Mouse (Mus musculus) spleen, adult 18-20 months (tissue): Measurements from ENCODE around the gene Sec22c.

Experiments used
- DNase-seq, 2 experiments: peaks; one replicate each; pipeline ENCODE4 v3.0.0; 2022; ENCODE audit warnings: mixed read lengths in 2 of 2

The Sec22c gene

DNA sequence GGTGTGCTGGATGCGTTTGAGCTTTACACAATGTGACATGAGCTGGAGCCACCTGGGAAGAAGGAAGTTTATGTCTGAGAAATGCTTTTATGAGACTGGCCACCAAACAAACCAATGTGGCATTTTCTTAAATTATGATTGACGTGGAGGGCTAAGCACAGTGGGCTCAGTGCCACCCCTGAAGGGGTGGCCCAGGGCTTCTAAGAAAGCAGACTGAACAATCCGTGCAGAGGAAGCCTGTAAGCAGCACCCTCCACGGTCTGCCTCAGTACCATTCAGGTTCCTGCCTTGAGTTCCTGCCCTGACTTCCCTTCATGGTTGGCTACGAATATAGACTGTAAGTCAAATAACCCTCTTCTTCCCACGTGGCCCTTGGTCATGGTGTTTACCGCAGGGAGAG, 14.6 kb downstream of the Sec22c start:
- DNase-seq, result no peak

DNA sequence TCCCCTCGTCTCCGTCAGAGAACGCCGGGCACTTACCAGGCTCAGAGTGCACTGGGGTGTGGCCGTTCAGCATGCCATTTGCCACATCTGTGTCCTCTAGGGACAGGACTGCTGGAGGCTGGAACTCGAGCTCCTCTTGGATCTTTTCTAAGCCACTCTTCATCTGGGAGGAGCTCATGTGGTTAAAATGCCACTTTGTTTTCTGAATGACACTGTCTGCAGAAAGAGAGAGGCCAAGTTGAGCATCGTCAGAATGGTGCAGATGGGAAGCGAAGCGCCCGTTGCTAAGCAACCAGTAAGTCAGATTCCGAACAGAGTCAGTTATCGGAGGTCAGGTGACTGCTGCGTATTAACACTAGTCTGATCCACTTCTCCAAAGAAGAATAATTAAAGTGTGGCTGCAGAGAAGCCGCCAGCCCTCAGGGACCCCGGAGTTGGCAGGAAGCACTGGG, 15.1 kb downstream of the Sec22c start:
- no peak for DNase-seq

DNA sequence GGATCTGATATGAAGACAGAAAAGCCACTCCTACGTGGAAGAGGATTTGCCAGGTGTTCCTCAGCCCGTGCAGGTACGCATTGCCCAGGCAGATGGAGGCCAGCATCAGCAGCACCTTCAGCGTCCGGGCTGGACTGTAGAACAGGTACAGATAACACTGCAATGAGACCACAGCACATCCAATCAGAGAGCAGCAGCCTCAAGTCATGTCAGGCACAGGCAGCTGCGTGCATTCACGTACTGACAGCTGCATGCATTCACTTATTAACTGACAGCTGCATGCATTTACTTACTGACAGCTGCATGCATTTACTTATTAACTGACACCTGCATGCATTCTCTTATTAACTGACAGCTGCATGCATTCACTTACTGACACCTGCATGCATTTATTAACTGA, 20.6 kb downstream of the Sec22c start:
- no peak for DNase-seq

DNA sequence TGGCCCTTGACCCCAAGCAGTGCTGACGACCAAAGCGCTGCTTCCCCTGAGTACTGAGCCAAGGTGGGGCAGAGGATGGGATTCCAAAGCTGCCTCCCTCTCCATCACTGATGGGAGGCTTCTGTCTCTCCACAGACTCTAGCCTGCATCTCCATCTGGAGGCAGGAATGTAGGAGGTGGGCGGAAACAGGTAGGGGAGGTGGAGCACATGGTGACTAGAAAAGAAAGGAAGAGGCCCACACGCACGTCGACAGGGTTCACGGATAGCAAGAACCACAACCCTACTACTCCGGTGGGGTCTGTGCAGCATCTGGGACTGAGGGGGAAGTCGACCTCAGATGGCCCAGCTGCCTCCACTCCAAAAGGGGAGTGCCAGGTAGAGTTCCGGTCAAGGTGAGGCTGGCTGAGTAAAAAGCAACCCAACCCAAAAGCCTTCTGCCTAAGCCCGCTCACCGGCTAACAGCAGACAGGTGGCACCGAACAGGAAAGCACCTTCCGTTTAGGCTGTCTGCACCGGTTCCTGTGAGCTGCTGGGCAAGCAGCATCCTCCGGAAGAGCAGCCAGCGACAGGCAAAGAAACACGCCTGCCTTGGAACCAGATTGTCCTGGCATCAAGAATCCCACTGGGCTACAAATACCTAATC, 23.1 kb downstream of the Sec22c start:
- DNase-seq, result peak in 1 of 2 experiments; percentile 19

DNA sequence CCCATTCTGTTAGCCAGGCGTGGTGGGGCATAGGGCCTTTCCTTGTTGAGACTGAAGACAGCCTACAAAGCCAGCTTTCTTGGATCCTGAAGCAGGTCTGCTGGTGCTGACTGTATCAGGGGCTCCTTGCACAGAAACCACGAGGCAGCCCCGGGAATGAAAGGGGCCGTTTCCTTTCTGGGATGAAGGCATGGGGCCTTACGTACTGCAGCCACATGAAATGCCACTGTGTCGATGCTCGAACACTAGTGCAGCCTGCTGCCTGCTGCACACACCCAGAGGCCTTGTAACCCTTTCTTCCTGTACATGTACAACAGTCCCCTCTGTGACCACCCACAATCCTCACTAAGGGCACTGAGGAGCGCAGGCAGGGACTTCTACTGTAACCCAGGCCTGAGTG, 24.1 kb downstream of the Sec22c start:
- no peak for DNase-seq

DNA sequence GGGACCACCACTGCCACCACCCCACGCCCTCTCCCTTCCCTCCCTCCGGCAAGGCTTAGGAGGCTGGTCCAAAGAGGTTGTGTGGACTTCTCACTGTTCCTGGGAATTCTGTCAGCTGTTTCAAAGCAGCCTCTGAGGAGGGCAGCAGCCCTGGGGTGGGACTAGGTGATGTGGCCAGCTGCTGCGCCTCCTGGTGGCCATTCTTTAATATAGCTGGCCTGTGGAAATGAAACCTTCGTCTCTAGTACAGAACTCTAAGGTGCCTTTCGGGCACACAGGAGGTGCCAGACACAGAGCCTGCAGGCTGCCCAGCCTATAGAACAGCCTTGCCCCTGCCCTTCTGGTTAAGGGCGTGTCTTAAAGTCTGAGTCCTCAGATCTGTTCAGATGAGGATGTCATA, 25.7 kb downstream of the Sec22c start:
- peak in 1 of 2 experiments; percentile 52 for DNase-seq

DNA sequence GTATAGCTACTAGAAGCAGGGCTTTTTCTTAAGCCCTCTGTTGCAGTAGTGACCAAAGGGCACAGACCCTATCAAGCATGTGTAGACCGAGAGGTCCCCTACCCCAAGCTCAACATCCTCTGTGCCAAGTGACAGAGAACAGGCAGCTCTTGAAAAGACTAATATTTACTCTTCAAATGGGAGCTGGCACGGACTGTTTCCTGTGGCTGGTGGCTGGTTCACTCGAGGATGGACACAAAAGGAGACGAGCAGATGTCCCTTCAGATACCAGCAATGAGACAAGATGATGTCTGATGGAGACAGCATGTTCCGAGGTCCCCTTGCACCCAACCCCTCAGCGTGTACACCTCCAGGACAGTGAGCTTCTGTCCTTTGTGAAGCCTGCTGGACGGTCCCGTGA, 27.8 kb downstream of the Sec22c start:
- DNase-seq, result no peak

DNA sequence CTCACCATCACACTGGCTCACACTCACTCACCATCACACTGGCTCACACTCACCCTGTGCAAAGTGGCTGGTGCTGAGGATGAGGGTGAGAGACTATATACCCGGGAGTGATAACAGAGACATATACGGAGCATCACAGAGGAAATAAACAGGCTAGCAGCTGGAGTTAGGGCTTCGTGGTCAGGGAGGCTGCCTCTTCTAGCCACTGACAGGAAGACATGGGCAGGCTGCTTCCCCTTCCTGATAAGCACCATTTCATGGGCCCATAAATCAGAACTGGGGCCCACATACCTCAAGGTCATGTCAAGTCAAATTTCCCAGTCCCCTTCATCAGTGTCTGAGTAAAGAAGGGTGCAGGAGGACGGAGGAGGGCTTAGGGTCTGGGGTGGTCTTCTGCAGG, 28.2 kb downstream of the Sec22c start:
- peak in 1 of 2 experiments; percentile 17 for DNase-seq

DNA sequence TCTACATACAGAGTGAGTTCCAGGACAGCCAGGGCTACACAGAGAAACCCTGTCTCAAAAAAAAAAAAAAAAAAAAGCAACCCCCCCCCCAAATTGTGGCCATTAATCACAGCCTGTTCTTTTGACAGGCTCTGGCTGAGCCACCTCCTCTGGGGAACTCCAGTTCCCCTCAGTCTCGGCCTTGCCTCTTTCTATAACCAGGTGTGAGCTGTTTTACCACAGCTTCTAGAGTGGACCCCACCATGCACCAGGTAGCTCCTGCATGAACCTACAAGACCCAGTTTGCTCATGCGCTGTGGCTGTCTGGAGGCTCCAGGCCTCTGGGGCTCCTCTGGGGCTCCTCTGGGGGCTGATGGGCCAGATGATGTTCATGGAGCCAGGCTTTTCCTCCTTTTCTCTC, 29.7 kb downstream of the Sec22c start:
- no peak for DNase-seq

DNA sequence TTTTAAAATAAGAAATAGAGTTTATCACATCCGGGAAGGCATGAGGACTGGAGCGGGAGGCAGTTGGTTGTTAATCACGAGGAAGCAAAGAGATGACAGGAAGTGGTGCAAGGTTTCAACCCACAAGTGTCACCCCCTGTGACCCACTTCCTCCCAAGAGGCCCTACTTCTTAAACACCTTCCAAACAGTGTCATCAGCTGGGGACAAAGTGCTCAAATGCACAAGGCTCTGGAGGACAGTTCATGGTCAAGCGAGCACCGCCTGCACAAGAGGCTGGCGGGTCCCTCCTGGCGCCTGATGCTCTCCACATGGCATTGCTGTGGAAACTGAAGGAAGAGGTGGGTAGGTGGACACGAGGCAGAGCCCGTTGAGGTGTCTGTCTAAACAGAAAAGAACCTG, 30.3 kb downstream of the Sec22c start:
- peak; percentile 48 to 65 for DNase-seq

DNA sequence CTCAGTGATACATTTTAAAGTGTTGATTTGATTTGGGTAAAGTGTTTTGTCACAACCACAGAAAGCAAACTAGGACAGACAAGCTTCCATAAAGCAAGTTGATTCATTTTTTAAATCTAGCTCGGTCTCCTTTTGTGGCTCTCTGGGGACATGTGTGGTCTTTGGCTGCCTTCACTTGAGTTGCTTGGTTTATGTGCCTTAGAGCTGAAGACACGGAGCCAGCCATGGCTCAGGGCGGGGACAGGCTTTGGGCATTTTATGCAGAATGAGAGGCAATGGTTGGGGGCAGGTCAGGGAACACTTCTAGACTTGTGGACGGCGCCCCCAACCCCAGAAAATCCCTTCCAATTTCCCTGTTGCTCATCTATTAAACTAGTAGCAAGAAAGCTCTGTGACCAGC, 31.6 kb downstream of the Sec22c start:
- DNase-seq, result no peak

DNA sequence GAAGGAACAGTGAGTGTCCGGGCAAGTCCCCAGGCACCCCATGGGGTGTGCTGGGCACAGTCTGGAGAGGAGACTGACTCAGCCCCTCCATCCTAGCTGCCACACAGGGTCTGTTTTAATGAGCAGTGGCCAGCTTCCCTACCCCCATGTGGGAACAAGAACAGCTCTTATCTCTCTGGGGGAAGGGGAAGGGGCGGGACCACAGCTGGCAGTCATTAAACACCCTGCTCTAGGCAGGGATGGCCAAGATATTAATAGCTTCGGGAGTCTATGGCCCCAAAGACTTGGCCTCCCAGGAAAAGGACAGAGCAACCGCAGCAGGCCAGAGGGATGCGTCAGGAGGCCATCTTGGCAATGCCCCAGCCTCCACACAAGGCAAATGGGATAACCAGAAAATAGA, 33.0 kb downstream of the Sec22c start:
- DNase-seq, result no peak

DNA sequence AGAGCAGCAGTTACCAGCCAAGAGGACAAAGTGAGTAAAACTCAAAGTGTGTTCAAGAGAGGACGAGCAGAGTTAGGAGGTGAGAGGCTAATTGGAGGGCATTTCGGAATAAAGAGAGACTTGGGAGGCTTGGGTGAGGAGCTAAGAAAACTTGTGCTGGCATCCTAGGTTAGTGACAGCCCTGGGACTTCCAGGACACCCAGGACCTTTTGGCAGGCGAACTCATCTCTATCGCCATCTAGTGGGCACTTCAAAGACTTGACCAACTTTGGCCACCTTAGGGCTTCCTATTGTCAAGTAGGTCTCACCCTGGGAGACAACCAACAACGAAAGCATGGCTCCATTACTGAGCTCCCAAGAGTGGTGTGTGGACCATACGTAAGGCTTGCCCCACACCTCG, 34.0 kb downstream of the Sec22c start:
- peak in 1 of 2 experiments; percentile 37 for DNase-seq

DNA sequence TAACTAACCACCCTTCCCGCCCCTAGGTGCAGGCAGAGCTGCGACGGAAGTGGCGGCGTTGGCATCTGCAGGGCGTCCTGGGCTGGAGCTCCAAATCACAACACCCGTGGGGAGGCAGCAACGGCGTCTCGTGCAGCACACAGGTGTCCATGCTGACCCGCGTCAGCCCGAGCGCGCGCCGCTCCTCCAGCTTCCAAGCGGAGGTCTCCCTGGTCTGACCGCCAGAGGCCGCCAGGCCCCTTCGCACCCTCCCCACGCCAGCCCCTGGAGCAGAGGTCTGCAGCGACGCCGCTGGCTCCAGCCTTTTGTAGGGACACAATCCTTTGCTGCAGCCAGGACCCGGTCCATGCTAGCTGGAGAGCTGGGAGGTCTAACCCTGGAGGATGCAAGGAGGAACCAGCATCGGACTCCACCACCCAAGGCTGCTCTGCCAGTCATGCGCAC, 35.9 kb downstream of the Sec22c start:
- peak; percentile 44 to 68 for DNase-seq

DNA sequence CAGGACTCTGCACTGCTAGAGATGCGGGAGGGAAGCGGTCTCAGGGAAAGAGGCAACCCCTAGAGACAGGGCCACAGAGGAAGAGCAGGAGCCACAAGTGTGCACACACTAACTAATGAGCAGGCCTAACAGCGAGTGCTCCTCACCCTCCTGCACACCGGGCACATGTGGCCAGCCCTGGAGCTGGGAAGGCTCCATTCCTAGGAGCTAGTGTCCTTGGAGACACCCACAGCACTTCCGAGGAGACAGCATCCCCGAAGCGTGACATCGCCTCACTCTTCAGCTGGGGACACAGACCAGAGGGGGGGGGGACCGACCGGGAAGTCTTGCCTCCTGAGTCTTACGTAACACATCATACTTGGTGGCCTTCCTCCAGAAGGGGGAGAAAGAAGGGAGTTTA, 37.5 kb downstream of the Sec22c start:
- DNase-seq, result no peak

DNA sequence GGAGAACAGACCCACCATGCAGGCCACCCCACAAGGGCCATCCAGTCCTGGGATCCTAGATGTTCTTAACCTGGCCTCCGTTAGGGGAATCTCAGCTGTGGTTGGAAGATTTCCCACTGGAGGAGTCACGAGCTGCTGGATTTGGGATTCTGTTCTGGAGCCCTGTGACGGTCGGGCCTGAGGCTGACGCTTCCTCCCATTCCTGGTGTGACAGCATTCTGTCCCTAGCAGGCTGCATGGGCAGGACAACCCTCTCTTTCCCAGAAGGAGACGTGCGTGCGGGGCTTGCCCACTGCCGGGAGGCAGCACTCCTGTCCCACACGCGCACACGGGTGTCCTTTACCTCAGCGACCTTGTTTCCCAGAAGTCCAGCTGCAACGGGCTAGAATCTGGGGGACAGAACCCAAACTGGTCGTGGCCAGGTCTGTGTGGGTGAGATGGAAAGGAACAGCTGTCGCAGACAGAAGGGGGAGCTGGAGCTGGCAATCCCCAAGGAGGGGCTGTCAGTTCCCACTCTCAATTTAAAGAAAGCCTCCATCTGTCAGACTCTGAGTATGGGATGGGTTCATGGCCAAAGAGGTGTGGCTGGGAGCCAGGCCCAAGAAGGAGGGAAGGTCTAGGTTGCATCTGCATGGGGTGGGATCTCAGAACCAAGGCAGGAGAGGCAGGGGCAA, 38.2 kb downstream of the Sec22c start:
- DNase-seq, result no peak

DNA sequence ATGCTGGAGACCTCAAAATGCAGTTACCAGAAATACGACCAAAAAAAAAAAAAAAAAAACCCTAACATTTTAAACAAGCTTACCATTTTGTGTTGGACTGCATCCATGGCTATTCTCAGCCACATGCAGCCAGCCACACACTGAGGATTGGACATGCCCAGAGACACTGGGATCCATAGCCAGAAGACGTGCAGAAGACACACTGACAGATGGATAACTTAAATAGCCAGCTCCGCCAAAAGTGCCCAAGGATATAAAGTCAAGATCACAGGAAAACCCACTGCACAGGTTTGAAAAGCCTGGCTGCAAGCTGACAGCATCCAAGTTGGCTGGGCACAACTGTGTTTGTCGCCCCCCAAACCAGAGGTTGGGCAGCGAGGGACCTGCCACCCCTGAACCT, 41.2 kb downstream of the Sec22c start:
- DNase-seq, result no peak

DNA sequence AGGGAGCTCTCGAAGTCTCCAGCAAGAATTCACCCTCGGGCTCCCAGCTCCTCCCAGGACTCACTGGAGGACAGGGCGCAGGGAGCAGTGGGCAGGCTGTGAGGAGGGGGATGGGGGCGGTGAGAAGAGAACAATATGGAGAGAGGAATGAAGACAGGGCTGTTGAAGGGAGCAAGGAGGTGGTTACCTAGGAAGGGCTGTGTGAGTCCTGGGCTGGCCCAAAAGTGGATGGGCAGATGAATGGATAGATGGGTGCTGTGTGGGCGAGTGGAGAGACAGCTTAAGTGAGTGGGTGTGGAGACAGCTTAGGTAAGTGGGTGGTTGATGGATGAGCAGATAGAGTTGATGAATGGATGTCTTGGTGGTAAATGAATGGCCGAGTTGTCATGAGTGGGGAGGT, 41.8 kb downstream of the Sec22c start:
- DNase-seq, result no peak

DNA sequence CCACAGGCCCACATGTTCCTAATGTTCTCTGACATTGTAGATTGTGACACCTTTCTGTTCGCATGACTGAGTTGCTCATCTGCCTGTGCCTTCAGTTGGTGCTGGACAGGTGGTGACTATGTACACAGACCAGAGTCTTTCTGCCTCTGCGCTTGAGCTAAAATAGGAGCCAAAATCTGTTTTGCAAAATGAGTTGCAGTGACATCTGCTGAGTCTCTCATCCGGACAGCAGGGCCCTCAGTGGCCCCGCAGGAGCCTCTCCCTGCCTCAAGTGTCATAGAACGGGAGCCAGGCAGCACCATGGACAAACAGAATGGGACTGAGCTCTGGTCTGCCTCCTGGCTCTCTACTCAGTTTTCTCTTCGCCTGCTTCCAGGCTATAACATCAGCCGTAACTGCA, 45.5 kb downstream of the Sec22c start:
- no peak for DNase-seq

DNA sequence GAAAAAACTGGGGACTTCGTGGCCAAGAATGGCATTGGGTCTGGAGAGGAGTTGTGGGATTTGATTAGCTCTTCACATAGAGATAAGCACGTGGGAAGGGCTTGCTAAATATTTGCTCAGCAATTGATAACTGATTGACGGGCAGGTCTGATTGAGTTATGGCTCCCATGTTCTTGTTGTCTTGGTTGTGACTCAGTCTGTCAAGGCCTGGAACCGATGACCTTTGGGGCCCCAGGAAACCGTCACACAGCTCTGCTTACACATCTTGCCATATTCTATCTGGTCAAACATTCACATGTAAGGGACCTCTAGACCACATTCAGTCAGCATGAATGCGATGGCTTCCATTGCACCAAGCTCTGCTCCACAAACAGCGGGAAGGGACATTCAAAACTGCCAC, 47.0 kb downstream of the Sec22c start:
- no peak for DNase-seq

DNA sequence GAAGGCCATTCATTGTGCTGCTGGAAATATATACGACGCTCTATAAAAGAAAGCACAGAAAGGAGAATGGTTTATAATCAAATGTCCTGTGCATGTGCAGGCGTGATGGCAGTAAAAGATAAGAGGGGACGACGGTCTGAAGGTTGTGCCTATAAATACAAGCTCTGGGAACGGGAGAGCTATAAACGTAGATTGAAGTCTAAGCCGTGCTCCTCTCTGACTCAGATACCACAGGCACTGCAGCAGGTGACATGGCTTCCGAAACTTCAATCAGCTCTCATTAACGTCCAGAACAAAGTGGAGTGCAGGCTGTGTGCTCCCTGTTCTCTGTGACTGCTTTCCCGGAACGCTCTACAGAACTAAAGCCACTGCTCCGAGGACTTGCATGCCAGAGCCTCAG, 48.1 kb downstream of the Sec22c start:
- no peak for DNase-seq

DNA sequence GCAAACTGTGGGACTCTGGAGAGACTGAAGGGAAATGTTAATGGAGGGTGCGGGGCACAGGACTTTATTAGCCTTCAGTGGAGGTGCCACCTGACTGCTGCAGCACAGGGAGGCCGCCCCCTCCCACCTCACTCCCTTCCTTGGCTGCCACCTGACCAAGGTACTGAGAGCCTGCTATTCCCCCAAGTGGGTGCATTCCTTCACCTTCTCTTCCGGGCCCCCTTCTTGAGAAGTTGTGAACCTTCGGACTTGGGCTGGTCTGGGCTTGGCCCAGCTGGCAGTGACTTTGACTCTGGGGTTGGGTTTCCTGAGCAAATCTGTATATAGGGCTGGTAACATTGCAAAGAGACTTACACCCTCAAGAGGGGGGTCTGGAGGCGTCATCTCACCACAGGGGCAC, 49.0 kb downstream of the Sec22c start:
- no peak for DNase-seq

DNA sequence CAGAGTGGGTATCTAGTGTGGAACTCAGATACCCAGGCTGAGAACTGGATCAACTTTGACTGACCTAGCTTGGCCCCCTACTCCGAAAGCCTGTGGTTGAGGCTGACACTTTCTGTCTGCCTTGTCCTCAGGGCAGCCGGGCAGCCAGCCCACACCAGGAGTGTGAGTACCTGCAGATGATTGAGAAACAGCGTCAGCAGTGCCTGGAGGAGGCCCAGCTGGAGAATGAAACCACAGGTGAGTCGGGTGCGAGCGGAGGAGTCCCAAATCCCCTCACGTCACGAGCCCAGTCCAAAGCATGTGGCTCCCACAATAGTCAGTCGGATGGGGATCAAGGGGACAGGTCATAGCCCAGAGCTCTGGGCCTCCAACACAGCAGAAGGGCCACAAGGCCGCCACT, 51.6 kb downstream of the Sec22c start:
- no peak for DNase-seq

DNA sequence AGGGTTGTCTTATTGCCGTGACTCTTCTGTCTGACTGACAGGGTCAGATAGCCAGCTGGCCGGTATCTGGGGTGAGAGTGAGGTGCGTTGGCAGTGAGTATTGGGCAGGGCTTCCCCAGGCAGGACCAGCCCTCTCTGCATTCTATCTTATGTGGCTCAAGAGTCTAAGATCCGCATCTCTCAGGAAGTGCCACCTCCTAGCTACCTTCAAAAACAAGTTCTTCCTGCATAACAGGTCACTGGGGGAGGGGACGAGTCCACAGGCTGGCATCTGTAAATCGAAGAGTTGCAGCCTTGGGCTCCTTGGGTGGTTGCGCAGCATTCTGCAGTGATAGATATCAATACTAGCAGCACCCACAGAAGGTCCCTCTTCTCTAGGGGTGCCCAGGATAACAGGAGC, 58.3 kb downstream of the Sec22c start:
- DNase-seq, result no peak

DNA sequence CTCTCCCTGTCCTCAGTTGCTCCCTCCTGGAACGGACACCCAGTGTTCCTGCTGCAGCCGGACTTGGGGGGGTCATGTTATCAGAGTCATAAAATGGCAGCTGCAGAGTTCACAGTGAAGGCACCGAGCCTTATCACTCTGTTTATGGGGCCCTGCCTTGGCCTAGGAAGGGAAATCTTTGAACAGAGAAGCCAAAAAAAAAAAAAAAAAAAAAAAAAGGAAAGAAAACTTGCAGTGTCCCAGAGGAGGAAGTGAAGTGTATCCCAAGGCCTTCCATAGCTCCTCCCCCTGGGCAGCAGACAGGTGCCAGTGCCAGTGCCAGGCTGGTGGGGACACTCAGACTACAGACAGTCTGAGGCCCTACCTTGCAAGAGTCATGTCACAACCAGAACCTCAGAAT, 60.4 kb downstream of the Sec22c start:
- no peak for DNase-seq
